Mouse (Mus musculus): ENCODE measurements around the gene Ajap1. TPM values are rescaled to one million over a fixed set of nuclear protein-coding genes. Genes with fewer than 3 reads are reported as not detected.

Gene Ajap1
- total RNA-seq (2021), result 10 to 100 TPM; 34.3 to 35.5 TPM
- long read RNA-seq, experiment 1, transcript Ajap1-201 (6 exons, 3,048 nt), result major isoform, 50 of 56 reads
- long read RNA-seq, experiment 1, partial matches to known transcripts, result 4 of 56 reads
- long read RNA-seq, experiment 1, other reads (novel, unspliced or antisense), result 2 of 56 reads
- long read RNA-seq, experiment 2, transcript Ajap1-201 (6 exons, 3,048 nt), result major isoform, 59 of 71 reads
- long read RNA-seq, experiment 2, partial matches to known transcripts, result 6 of 71 reads
- long read RNA-seq, experiment 2, other reads (novel, unspliced or antisense), result 5 of 71 reads

DNA sequence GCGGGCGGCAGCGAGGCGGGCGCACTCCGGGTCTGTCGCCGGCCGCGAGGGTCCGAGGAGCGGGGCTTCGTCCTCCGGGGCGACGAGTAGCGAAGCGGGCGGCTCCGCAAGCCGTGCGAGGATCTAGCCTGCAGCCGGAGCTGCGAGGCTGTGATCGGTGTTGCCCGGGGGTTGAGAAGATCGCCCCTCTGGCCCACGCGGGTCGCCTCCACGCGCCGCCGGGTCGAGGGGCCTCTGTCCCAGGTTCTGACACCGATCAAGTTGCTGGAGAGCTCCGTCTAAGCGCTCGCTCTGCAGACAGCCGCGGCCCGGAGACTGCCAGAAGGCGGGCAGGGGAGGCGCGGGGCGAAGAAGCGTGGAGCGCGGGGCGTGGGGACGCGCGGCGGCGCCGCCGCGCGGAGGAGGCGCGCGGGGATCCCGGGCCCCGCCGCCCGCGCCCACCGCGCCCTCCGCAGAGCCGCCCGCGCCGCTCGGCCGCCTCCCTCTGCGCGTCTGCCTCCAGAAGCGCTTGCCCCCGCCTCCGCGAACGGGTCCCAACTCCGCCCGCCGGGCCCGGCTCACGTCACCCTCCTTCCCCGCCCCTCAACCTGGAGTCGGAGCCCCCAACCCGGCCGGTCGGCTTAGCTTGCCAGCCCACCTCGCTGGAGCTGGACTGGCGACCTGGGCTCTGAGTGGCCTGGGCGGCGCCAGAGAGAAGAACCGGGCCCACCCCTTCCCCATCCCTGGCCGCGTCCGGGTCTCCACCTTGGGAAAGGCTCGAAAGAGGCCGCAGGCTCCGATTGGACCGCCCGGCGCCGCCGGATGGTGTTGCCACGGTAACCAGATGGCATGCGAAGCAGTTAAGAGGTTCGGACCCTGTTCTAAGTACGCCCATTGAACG lies at the start of gene Ajap1:
TSS of gene Ajap1 (minus strand) at position 353 of the 880 bp plus-strand sequence.
- DNase-seq (ENCODE audit: low spot score in 2 of 2), result peak; percentile 48 to 59

DNA sequence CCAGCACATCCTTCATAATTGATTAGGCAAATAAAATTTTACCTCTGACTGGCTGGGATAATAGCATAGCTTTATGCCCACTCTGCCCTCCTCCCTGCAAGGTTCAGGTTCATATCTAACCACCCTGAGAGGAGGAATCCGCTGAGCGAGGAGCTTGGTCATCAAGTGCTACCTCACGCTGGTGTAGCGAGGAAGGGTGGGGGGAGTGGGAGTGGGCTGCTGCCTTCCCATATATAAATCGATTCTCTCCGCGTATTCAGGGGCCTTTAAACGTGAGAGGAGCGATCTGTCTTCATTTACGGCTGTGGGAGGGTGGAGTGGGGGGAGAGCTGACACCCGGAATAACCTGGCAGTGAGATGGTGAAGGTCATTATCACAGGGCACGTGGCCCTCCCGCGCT lies 47.9 kb upstream of the Ajap1 start:
- DNase-seq (ENCODE audit: low spot score in 2 of 2), result no peak

DNA sequence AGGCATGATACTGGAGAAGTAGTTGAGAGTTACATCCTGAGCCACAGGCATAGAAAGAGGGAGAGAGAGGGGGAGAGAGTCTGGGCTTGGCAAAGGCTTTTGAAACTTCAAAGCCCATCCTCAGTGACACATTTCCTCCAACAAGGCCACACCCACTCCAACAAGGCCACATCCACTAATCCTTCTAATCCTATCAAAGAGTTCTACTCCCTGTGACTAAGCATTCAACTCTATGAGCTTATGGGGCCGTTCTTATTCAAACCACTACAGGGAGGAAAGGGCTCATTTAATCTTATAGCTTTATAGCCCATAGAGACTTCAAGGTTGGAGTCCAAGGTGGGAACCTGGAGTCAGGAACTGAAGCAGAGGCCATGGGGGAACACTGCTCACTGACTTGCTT lies 39.0 kb upstream of the Ajap1 start:
- DNase-seq (ENCODE audit: low spot score in 2 of 2), result no peak

DNA sequence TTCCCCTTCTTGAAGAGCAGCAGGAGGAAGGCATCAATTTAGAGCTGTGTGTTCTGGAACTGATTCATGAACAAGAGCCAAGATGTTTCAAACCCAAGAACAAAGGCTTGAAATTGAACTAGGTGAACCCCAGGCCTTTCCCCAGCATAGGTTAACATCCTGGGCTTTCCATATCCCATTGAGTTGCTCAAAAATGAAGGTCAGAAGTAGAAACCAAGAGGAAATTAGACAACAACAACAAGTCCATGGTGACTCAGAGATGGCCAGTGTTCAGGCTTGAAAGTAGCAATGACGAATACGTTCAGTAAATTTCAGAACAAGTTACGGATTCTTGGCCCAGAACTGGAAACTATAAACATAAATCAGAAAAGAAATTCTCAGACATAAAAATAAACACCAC lies 37.3 kb upstream of the Ajap1 start:
- no peak for DNase-seq (ENCODE audit: low spot score in 2 of 2)

DNA sequence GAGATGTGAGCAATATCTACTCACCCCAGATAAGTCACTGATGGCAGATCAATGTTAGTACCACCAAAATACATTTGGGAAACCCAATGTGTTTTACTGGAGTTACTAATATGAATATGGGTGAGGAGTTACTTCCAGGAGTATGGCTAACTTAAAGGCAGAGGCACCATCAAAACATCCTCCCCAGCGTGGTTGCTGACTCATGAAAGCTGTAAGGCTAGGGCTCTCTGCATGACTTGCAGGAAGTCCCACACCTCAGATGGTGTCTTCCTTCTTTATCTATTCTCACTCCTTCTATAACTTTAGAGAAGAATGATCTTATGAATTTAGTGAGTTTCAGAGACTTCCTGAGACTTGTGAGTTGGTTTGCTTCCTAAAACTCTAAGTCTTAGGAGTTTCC lies 36.7 kb upstream of the Ajap1 start:
- DNase-seq (ENCODE audit: low spot score in 2 of 2), result no peak

DNA sequence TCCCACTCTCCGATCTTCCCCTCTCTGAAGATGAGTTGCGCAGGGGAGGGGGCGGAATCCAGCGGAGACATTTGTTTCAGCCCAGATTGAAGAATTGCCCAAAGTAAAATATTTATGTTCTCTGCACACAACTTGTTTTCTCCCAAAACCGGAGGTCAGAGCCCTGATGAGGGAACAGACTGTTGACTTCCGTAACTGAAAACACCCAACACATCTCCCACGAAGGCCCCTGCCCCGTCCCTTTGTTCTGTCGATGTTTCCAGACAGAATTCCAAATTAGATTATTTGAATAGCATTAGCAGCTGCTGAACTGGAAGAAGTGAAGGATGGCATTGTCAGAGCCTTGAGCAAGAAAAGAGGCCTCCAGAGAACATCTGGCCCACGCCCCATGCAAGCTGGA lies 33.2 kb upstream of the Ajap1 start:
- DNase-seq (ENCODE audit: low spot score in 2 of 2), result no peak

DNA sequence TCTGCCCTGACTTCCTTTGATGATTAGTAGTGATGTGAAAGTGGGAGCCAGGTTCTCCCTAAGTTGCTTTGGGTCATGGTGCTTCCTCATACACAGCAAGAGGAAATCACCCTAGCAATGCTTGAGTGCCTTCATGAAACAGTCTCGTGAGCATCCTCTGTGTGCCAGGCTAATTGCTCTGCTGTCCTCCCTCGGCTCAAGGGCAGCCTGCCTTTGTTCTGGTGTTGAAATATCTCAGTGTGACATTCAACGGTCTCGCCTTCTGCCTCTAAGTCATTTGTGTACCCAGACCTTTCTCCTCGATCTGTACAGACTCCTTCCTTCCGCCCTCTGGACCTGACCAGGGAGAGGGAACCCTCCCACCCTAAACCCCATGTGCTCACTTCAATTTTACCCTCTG lies 31.5 kb upstream of the Ajap1 start:
- no peak for DNase-seq (ENCODE audit: low spot score in 2 of 2)

DNA sequence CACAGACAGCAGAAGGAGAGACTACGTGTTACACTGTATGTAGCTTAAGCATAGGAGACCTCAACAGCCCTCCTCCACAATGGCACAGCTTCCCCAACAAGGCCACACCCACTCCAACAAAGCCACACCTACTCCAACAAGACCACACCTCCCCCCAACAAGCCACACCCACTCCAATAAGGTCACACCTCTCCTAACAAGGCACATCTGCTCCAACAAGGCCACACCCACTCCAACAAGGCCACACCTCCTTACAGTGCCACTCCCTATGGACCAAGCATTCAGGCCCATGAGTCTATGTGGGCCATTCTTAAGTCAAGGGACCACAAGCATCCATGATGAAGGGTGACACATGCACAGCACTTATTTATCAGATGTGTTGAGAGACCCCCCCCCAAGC lies 28.9 kb upstream of the Ajap1 start:
- no peak for DNase-seq (ENCODE audit: low spot score in 2 of 2)

DNA sequence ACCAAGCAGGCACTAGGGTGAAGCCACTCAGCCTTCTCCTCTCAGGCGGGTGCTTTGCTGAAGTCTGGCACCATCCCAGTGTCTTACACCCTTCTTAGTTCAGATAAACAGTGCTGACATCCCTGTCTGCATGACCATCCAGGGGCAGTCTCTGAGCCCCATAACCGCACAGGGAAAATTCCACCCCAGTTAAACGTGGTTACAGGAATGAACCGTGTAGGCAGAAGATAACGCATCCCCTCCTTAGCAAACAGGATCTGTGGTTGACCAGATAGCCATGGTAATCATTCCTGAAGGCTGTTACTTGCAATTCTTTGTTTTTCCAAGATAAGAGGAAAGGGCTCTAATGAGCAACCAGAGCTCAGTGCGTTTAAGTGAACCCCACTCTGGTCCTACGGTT lies 19.3 kb upstream of the Ajap1 start:
- DNase-seq (ENCODE audit: low spot score in 2 of 2), result no peak

DNA sequence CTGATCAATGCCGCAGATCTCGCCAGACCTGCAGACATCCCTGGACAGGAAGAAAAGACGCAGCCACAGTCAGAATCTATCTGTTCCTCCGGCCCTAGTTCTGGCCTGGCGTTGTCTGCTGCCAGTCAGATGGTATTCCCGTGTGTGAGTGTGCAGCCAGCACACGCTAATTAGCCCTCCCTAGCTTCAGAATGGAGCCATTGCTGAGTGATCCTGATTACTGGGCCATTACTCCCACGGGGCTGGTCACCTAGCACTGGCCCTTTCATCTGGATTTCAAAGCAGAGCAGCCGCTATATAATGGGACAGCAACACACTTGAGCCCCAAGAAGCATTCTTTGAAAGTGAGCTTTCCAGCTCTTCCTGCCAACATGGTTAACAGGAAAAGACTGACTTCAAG lies 9.8 kb upstream of the Ajap1 start:
- no peak for DNase-seq (ENCODE audit: low spot score in 2 of 2)

DNA sequence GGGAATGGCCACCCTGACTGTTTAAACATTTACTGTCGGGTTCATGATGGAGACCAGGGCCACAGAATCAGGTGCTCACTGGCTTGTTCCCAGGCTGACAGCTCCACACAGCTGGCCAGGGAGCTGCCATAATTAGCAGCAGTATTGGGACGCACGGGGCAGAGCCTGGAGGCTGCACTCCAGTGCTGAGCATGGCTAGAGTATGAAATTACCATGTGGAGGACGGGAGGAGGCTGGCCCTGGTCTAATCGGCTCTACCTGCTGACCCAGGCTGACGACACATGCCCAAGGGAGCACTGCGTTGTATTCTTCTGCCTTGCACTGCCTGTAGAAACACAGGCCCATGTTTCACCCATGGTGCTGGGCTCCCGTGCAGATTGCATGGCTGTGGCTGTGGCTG lies 6.5 kb upstream of the Ajap1 start:
- no peak for DNase-seq (ENCODE audit: low spot score in 2 of 2)

DNA sequence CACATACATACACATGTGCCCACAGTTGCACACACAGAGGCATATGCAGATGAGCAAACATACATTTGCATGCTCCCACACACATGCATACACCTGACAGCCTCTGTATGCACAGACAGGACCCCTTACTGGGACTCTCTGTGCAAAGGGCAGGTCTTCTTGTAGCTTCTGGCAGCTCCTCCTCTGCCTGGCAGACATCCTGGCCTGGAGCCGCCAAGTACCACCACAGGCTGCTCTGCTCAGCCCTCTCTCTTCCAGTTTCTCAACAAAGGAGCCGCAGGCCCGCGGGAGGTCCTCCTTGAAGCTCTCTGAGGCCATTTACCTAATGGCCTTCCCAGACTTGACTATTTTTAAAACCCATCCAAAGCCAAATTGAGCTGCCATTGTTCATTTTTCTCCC lies 3.3 kb upstream of the Ajap1 start:
- no peak for DNase-seq (ENCODE audit: low spot score in 2 of 2)

DNA sequence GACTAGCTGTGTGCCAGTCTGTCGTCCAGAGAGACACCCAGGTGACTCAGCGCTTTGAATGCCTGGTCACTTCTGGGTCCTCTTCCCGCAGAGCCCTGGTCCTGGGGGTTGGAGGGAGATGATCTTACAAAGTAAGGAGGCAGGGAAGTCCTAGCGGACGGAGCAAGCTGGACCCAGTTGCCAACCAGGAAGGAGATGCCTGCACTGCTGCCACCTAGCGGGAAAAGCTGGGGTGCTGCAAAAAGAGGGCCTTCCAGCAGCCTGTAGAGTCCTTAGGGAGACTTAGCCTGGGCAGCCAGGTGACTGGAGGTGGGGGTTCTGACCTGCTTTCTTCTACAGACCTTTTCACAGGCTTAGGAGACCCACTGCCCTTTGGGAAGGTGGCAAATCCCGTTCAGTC lies 1.8 kb upstream of the Ajap1 start:
- DNase-seq (ENCODE audit: low spot score in 2 of 2), result peak; percentile 71 to 73

DNA sequence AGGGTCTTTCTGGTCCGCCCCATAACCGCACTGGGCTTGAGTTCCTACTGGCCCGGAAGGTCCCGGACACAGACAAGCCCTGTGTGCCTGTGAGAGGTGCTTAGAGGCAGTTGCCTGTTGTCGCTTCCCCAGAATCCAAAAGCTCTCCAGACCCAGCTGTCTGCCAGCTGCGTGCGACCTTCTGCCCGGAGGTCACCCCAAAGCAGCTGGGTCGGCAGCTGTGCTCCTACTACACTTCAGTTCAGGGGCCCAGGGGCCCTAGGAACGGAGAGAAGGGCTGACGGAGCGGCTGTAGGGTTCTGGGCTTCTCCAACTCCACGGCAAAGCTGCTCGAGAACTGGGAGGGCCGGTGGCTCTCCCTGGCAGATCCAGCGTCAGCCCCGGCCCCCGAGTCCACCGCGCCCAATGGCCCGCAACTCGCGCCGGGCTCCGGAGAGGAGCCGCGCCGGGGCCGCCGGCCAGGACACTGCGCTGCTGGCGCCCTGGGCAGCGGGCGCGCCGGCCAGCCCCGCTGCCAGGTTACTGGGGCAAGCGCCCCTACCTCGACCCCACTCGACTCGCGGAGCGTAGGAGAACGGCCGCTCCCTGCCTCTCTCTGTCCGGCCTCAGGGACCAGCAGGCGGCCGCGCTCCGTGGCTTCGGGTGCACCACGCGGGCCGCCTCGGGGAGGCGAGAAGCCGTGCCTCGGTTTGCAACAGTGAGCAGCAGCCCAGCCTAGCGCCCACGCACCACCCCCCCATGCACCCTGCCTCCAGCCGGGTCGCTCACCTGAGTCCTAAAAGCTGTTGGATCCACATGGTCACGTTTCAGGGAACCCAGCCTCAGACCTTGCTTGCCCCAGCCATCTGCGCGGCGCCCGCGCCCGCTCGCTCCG lies 1.0 kb downstream of the Ajap1 start:
- DNase-seq (ENCODE audit: low spot score in 2 of 2), result peak in 1 of 2 experiments; percentile 21

DNA sequence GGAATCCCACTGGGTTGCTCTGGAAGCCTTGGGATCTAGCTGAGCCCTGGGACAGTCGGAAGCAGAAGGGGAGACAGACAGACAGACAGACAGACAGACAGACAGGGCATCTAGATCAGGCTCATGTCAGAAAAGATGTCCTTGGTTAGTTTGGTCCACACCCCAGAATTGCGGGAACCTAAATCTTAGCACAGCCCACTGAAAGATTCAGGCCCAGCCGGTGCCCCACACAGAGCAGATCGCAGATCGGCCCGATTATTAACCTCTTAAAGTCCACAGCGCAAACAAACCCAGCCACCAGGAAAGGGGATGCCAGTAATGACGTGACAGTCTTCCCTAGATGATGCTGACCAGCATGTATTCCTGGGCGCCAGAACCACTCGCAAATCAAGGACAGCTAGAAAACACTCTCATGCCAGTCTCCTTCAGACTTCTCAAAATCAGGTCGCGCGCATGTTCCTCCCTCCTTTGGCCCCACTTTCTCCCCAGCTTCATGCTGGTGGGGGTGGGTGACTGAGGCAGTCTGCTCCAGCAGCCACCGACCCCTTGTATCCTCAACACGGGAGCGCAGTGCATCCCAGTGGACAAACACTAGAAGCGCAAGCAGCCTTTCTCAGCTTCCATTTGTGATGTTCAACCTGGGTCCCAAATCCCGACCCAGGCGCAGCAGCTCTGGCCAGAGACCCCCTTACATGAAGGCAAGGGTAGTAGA lies 1.9 kb downstream of the Ajap1 start:
- peak; percentile 71 to 75 for DNase-seq (ENCODE audit: low spot score in 2 of 2)

DNA sequence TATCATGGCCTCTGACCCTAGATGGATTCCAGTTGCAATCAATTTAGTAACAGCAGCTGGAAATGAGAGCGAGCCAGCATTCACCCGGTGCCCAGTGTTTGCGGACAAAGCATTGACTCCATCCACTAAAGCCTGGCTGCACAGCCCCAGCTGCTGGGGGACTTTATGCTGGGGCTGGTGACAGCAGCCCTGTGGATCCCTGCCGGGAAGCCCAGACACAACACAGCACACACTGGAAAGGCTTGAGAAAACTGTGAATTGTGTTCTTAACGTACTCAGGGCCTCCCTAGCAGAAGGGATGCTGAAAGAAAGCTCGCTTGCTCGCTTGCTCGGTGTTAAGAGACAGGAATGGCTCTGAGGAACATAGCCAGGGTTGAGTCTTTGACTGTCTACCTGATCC lies 3.5 kb downstream of the Ajap1 start:
- peak in 1 of 2 experiments; percentile 21 for DNase-seq (ENCODE audit: low spot score in 2 of 2)

DNA sequence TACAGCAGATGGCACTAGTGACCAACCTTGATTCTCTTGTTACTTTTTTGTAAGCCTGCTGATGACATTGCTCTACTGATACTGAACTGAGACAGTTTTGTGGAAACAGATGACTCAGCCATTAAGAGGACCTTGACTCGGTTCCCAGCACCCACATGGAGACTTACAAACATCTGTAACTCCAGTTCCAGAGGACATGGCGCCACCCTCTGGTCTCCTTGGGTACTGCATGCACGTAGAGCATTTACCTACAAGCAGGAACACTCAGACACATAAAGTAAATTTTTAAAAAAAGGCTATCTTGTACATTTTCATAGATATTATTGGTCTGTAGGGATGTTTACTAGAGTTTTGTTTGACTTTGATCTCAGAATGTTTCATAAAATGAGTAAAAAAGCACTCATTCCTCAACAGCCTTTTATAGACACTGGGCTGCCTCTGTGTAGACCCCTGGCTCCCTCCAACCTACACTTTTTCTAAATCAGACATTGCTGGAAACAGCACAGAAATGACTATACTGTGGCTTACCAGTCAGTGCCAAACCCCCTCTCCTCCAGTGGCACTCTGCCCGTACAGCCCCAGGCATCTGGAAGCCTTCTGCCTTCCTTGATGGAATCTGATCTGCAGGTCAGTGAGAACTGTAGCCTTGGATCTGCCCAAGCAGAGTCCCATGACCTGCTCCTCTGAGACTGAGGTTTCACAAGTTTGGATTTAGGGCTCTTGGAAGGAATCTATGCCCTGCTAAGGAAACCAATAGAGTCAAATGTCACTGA lies 8.9 kb downstream of the Ajap1 start:
- DNase-seq (ENCODE audit: low spot score in 2 of 2), result no peak

DNA sequence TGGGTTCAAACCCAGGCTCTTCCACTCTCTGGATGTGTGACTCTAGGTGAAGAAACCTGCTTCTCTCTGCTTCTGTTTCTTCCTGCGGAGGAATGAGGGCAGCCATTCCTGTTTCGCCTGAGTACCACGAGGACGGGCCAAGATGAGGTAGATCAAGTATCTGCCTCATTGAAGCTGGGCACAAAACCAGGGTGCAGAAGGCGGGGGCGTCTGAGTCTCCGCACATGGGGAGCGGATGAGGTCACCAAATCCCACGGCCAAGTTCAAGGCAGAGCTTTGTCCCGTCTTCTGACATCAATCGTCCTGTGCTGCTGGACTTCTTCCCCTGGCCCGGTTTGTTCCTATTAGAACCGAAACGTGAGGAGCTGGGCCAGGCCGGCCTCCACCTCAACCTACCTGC lies 12.9 kb downstream of the Ajap1 start:
- DNase-seq (ENCODE audit: low spot score in 2 of 2), result no peak

DNA sequence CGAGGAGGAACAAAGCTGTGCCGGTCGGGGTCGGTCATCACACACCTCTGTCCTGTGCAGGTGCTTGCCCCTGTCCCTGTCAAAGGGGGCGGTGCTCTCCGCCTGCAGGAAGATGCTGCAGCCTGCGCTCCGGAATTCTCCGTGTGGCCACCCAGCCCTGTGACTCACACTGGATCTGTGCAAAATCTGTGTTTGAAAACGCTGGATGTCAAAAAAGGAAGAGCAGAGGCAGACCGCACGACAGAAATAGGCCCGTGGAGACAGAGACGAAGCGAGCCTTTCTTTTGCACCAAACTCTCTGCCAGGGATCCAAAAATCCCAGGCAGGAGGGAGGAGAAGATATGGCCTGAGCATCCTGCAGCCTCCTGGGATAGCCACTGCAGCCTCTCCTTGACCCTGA lies 22.7 kb downstream of the Ajap1 start:
- no peak for DNase-seq (ENCODE audit: low spot score in 2 of 2)

DNA sequence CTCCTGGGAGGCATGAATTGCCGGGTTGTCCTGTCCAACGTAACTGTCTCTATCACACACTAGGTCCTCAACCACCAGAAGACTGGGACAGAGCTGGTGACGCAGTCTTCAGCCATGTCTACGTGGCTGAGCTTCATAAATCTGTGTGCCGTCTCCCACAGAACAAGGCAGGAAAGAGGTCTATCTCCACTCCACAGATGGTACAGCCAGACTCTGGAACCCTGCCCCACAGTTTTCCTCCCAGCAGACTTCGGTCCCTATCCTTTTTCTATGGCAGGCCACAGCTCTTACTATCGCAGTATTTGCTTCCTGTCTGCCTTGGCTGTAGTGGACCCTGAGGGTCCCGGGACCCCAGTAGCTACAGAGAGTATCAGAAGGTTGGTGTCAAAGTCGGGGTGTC lies 23.1 kb downstream of the Ajap1 start:
- no peak for DNase-seq (ENCODE audit: low spot score in 2 of 2)
